Mouse (Mus musculus): ENCODE results near the gene Wee2.

Wee2 gene

GRCm38 (mm10) chr6:40438936-40439335, at the start of gene Wee2:
Gene Wee2 (plus strand): TSS chr6:40439088.
- no peak for DNase-seq (ENCODE audit: low spot score in 2 of 2)

- peak; percentile 35 to 41 for DNase-seq (ENCODE audit: low spot score in 2 of 2)
Measured at GRCm38 (mm10) chr6:40390975-40391374, 47.9 kb upstream of the Wee2 start.

DNA sequence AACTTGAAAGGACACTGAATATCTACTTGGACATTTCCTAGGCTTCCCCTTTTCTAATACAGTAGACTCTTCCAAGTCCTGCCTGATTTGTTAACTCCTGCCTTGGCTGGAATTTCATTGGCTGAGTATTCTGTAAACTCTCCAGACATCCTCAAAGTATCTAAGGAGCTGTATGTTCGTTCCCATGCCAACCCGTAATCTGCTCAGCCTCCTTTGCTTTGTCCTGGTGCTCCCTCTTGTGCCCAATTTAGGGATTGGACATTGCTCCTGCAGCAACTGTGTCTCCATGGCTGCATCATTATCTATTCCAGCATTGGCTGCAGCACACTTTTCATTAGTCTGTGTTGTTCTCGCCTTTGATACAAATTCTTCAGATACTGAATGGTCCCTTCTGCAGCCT, 45.7 kb upstream of the Wee2 start:
- DNase-seq (ENCODE audit: low spot score in 2 of 2): peak; percentile 93 to 96

DNA sequence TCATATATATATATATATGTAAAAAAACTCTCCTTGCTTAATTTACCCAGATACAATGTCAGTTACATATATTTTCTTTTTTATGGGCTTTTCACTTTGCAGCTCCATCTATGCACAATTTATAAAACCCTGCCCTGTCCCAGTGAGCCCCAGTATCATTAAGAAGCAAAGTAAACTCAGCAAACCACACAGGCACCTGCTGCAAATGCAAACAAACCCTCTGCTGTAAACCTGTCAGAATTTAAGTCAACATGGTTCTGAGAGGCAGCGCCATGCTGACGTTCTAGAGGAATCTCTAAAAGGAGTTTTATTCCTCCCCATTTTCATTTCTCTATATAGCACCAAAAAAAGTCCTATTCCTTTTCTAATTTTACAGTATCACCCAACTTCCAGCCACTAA, 36.9 kb upstream of the Wee2 start:
- no peak for DNase-seq (ENCODE audit: low spot score in 2 of 2)

- DNase-seq (ENCODE audit: low spot score in 2 of 2): peak in 1 of 2 experiments; percentile 50
Measured at GRCm38 (mm10) chr6:40403640-40404285, 35.1 kb upstream of the Wee2 start.

DNA sequence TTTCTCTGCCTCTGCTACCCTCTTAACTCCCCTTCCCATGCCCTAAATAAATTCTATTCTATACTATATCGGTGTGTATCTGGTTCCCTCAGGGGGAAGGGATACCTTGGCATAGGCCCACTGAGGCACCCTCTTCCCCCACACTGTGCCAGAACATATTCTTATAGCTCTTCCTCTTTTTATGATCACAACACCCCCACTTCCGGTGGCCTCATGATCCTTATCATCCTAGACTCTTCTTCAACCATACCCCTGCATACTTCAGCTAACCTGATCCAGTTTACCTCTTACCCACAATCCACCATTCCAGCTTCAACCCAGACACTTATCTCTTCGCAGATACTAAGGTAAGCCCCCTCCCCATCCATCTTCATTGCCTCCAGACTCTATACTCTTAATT, 27.8 kb upstream of the Wee2 start:
- no peak for DNase-seq (ENCODE audit: low spot score in 2 of 2)

- no peak for DNase-seq (ENCODE audit: low spot score in 2 of 2)
Measured at GRCm38 (mm10) chr6:40413046-40413445, 25.8 kb upstream of the Wee2 start.

GRCm38 (mm10) chr6:40413565-40413964, 25.3 kb upstream of the Wee2 start:
- no peak for DNase-seq (ENCODE audit: low spot score in 2 of 2)

DNA sequence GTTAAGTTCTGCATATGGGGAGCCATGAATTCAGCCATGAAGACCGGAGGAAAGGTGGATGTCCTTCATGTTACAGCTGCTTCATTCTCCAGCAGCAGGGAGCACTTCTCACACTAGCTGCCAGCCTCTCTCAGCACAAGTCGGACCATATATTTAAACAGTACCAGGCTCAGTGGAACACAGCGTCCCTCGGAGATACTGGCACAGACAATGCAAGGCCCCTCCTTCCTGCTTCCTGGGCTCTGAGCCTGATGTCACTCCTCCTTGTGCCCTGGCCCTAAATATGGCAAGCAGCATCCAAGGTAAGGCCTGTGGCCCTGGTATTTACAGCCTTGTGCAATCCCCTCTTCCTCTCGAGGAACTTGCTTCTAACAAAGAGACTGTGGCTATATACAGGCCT, 23.1 kb upstream of the Wee2 start:
- no peak for DNase-seq (ENCODE audit: low spot score in 2 of 2)

- no peak for DNase-seq (ENCODE audit: low spot score in 2 of 2)
Measured at GRCm38 (mm10) chr6:40418386-40418785, 20.5 kb upstream of the Wee2 start.

GRCm38 (mm10) chr6:40421099-40421498, 17.8 kb upstream of the Wee2 start:
- DNase-seq (ENCODE audit: low spot score in 2 of 2): no peak

GRCm38 (mm10) chr6:40423013-40423412, 15.9 kb upstream of the Wee2 start:
- no peak for DNase-seq (ENCODE audit: low spot score in 2 of 2)

DNA sequence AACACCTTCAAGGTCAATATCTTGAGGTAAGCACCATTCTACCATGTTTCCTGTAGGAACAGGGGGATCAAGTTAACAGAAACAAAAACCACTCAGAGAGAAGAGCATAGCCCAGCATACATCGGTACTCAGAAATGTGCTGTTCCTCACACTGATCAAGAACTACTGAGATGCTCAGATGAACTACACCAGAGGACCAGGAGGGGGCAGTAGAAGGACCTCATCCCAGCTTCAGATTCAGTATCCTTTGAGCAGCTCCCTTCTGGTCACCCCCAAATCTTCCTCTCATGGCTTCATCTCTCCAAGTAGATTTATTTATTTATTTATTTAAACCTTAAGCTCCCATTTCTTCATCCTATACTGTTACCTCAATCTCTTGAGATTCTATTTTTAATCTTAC, 15.1 kb upstream of the Wee2 start:
- DNase-seq (ENCODE audit: low spot score in 2 of 2): no peak

- no peak for DNase-seq (ENCODE audit: low spot score in 2 of 2)
Measured at GRCm38 (mm10) chr6:40427441-40427840, 11.4 kb upstream of the Wee2 start.

- DNase-seq (ENCODE audit: low spot score in 2 of 2): no peak
Measured at GRCm38 (mm10) chr6:40428696-40429095, 10.2 kb upstream of the Wee2 start.

DNA sequence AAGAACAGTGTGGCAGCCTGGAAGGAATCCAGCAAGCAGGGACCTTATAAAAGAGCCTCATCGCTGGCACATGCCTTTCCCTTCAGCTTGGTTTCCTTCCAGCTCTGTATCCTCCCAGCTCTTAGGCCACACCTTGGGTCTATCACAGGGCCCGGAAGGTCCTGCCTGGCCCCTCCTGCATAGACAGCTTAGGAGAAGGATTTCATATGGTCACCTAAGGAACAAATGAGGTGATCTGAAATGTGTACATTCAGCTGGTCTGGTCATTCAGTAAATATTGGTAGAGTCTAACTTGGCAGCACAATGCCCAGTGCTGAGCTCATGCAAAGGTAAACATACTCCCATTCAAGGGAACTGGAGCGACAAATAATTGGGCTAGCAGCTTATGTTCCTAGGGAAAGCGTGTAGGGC, 9.4 kb upstream of the Wee2 start:
- DNase-seq (ENCODE audit: low spot score in 2 of 2): no peak

GRCm38 (mm10) chr6:40430251-40430650, 8.6 kb upstream of the Wee2 start:
- DNase-seq (ENCODE audit: low spot score in 2 of 2): no peak

DNA sequence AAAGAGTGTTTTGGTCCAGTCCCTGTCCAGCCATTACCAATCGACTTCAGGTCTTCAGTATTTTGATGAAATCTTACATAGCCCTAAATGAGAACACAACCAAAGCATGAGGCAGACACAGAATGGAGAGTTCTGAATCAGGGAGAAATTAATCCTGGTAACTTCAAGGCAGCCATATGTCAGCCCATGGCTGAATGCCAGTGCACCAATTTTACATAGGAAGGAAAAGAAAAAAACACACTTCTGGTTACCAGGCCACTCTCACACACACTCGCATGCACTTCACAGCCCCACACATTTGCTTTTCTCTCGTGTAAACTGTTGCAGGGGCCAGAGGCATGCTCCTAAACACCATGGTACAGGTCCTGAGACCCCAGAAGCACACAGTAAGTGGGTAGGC, 8.0 kb upstream of the Wee2 start:
- no peak for DNase-seq (ENCODE audit: low spot score in 2 of 2)

- DNase-seq (ENCODE audit: low spot score in 2 of 2): no peak
Measured at GRCm38 (mm10) chr6:40431356-40431755, 7.5 kb upstream of the Wee2 start.

DNA sequence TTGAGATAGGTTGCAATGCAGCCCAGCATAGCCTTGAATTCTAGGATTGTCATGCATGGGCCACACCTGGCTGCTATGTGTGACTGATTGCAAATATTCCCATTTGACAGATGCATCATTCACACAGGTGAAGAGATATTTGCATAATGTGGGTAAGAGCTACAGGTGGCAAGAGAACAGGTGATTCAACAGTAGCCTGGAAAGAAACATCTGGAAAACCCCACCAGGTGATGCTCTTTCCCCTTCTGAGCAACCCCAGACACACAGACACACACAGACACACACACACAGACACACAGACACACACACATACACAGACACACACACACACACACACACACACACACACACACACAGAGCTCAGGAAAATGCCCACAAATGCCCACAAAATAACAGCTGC, 7.1 kb upstream of the Wee2 start:
- DNase-seq (ENCODE audit: low spot score in 2 of 2): no peak

DNA sequence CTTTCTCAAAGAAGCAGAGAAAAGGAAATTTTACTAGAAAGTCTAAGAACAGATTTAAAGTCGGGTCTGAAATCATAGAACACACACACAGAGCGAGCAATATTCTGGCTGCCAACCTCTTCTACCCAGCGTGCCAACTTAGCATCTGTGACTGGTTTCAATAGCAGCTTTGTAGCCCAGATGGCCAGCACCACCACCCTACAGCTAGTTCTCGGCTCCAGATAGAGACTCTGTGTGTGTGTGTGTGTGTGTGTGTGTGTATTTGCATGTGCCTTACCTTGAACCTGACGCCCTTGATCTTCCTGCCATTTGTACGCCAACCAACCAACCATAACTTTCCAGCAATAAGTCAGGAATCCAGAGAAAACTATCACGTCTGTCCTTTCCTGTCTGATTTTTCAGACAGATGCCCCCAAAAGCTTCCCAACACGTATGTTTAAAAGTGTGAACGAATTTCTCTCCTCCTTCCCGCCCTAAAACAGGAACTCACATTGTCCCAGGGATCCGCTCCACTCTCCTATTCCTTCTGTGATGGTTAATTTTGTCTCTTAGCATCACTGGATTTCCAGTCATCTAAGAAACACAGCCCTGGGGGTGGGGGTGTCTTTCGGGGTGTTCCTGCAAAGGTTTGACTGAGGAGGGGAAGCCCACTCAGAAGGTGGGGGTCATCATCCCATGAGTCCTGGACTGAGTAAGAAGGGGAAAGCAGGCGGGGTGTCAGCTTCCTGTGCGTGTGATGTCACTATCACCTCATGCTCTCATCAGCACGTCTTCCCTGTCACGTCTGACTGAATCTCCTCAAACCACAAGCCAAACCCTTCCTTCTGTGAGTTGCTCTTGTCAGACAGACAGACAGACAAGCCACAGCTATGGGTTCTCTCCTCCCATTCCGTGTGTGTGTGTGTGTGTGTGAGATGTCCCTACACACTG, 6.3 kb upstream of the Wee2 start:
- DNase-seq (ENCODE audit: low spot score in 2 of 2): peak; percentile 86 to 92

DNA sequence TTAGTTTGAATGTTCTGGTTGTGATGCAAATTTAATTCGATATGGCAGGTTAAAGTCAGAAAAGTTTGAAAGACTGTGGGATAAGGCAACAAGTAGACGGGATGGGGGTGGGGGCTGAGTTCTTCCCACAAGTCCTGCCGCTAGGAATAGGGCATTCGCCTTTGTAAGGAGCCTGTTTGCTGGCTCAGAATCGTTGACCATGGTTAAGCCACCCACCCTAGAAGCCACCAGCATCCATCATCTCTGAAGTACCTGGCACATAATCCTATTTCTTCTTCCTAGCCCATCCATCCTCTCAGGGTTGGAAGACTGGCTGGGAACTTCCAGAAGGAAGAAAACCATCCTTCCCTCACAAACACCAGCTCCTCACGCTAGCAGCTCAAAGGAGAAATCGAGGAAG, 4.2 kb upstream of the Wee2 start:
- no peak for DNase-seq (ENCODE audit: low spot score in 2 of 2)

Data from right cerebral cortex, postnatal 10 days (tissue).